Mouse (Mus musculus) thymus, adult 18-20 months (tissue): ENCODE measurements around the gene Ndufb10.
A peak's percentile ranks its signal among the peaks of the same experiment; 100 is the strongest.

Experiments used
- DNase-seq, 2 experiments: peaks; one replicate each; pipeline ENCODE4 v3.0.0; 2022; ENCODE audit warnings: mixed read lengths in 2 of 2

The Ndufb10 gene

DNA sequence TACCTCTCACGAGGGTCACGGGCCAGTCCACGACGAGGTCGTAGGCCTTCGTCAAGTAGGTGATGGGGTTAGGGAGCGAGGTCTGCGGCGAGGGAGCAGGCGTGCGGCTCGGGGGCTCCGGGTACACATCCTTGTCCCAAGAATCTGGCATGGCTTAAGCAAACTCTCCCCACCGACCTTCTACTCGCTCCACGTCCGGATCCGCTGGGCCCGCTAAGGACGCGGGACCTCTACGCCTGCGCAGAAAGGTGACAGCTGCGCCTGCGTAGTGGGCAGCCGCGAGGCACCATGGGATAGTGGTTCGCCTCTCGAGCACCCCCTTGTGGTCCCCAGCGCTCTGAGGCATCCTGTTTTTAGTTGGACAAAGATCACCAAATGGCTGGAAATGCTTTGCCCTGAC is at the start of gene Ndufb10:
Gene Ndufb10 (minus strand): TSS at position 295 of the 400 bp plus-strand sequence.
- DNase-seq: peak; percentile 85 to 87

DNA sequence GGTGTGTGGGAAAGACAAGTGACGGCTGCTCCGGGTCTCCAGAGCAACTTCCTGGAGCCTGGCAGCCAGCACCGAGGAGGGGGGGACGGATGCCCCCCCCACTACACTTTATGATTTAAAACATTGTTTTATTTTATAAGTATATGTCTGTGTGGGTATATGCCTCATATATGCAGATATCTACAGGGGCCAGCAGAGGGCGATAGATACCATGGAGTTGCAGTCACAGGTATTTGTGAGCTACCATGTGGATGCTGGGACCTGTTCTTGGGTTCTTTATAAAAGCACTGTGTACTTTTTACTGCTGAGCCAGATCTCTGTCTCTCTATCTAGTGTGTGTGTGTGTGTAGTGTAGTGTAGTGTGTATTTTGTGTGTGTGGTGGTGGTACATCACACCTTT is 49.0 kb upstream of the Ndufb10 start:
- no peak for DNase-seq

DNA sequence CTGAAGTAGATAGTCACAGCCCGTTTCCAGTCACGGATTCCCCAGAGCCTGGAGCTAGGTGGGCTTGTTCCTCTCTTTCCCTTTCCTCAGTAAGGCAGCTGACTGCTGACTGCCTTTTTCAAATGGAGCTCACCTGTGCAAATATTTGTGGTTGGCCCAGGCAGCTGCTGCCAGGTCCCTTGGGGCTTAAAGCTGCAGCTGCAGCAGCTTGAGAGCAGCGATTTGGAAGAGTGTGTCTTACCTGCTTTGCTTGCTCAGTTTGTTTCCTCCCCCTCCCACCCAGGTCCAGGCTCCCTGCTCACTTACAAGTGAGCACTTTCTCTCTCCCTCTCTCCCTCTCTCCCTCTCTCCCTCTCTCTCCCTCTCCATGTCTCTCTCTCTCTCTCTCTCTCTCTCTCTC is 44.9 kb upstream of the Ndufb10 start:
- DNase-seq: no peak

DNA sequence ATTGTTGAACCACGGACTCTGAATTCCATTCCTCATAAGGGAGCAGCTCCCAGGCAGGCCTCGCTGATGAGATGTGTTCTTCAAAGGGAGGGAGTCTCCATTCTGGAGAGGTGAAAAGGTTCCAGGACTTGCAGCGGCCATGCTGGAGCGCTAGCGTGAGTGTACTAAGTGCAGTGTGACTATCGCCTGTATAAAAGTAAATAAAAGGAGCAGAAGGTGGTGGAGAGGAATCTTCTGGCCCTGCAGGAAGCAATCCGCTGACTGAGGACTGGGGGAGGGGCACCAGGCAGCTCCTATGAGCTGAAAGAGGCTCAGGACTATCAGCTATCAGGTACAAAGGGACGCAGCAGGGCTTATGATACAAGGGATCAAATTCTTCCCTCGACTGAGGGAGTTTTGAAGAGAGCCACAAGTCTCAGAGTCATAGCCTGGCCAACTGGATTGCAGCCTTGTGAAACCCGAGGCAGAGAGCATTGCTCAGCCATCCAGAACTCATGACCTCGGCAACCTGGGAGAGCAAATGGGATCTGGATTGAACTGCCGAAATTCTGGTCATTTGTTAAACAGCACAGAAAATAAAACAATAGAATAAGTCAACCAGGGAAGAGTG is 42.1 kb upstream of the Ndufb10 start:
- no peak for DNase-seq

DNA sequence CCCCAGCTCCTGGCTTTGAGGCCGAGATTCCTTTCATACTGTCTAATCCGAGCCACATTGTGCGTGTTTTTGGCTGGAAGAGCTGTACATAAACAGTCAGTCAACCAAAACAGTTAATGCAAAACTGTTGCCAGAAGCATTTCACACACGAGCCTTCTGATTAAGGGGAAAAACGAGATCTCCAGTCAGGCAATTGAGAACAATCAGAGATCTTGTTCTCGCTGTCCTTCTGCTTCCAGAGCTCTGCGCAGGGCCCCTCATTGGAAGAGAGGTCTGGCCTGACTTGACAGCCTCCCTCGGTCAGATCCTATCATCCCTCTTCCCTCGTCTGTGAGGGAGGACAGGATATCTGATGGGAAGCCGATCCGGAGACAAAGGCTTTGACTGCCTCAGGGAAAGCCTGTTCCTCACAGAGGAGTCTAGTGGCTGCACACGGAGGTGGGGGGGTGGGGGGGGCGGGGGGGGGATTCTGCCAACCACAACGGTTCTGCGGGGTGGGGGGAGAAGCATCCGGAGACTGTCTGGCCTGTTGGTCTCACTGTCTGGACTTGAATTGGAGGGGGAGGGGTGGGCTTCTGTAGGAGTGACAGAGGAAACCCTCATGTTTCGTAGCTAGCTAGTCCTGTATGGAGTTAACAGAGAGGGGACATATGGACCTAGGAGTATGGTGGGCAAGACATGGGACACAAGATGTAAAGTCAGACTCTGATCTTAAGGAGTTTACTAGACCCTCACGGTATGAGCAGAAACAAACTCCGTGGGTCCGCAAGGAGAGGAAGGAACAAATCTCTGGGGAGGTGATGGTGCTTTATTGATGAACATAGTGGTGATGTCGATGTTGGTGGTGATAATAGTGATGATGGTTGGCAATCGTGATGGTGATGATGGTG is 41.0 kb upstream of the Ndufb10 start:
- DNase-seq: no peak

DNA sequence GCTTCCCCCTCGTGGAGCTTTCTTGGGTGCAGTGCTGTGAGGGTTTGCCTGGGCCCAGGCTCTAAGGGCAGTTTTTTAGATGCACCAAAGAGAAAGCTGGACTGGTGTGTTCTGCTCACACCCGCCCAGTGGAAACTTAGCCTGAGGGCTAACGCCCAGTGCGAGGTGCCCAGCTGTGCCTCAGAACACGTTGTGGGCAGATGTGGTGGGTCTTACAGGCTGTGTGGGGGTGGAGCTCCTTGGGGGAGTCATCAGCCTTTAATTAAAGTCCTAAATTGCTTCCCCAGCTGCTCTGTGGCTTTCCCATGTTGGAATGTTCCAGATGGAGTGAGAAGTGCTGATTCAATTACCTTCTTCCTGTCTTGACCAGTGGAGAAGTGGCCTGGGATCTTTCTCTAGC is 36.8 kb upstream of the Ndufb10 start:
- DNase-seq: no peak

DNA sequence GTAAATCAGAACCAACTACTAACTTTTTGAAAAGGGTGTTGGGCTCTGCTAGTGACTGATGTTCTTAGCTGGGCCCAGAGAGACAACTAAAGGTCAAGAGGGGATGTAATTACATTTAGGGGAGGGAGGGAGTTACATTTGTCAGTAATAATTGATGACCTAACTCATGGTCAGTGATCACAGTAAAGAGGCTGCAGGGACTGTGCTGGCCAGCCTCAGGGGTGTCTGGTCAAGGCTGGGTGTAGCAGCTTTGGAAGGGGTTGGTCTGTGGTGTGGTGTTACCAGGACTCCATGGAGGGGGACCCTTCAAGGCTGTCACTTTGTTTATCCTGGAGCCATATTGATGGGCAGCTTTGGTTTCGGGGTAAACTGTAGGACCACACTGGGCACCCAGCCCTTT is 33.1 kb upstream of the Ndufb10 start:
- DNase-seq: no peak

DNA sequence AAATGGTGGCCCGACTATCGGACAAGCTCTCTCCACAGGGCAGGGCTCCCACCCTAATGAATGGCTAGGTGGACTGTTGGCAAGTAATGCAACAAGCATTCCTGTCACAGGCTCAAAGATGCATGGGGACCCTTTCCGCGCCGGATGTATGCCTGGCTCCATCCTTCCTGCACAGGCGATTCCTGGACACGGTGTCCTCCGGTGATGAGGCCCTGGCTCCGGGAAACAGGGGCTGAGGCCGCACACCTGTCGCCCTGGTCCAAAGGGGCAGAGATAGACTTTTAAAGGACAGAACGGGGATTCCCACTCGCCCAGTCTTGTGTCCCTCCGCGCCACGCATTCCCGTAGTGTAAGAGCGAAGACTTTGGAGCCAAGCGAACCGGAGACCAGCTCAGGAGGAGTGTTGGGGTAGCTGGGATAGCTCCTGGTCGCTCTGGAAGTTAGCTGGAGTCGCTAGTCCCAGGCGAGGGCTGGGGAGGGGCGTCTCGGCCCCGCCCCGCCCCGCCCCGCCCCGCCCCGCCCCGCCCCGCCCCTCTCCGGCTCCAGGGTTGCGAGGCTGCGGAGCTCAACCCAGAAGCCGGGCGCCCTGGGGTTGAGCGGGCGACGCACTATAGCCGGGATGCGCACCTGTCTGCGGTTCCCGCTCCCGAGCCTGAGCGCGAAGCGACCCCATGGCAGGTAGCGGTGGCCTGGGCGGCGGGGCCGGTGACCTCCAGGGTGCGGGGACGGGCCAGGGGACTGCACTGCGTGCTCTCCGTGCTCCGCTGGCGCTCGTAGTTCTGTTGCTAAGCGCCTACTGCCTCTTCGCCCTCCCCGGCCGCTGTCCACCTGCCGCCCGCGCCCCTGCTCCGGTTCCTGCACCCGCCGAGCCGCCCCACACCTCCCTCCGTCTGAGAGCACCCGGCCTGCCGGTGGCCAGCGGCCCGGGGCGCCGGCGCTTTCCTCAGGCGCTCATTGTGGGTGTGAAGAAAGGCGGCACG is 28.4 kb upstream of the Ndufb10 start, which contains the start of gene Hs3st6:
Gene Hs3st6 (plus strand): TSS at position 574 of the 980 bp plus-strand sequence.
- DNase-seq: no peak

DNA sequence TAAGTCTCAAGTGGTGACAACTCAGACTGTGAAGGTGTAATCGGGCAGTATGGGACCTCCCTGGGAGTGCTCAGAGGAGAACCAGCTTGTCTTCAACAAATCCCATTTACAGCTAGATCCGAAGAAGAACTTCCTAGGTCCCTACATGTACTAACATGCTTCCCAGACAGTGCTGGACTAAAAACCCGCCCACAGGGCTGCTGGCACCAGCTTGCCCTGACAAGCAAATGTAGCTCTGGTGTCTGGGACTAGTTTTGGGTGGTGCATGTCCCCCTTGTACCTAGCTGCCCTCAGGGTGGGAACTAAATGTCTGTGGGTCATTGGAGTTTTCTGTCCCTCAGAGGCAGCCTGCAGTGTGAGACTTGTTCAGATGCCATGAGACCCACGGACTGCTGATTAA is 27.2 kb upstream of the Ndufb10 start:
- no peak for DNase-seq

DNA sequence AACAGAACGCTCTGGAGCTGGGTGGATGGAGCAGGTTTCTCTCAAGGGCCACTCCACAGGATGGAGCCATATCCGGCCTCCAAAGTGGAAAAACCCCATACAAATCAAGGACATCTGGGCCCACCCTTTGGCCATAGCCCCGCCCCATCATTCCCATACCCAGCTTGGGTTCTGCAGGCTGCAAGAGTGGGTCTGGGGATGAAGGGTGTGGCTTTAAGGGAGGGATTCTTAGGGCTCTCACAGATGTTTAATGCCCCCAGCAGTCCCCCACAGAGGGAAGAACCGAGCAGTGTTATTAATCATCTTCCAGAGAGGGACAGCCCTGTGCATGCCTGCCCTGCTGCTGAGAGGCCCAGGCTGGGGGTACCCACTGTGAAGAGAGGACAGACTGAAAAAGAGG is 22.7 kb upstream of the Ndufb10 start:
- no peak for DNase-seq

DNA sequence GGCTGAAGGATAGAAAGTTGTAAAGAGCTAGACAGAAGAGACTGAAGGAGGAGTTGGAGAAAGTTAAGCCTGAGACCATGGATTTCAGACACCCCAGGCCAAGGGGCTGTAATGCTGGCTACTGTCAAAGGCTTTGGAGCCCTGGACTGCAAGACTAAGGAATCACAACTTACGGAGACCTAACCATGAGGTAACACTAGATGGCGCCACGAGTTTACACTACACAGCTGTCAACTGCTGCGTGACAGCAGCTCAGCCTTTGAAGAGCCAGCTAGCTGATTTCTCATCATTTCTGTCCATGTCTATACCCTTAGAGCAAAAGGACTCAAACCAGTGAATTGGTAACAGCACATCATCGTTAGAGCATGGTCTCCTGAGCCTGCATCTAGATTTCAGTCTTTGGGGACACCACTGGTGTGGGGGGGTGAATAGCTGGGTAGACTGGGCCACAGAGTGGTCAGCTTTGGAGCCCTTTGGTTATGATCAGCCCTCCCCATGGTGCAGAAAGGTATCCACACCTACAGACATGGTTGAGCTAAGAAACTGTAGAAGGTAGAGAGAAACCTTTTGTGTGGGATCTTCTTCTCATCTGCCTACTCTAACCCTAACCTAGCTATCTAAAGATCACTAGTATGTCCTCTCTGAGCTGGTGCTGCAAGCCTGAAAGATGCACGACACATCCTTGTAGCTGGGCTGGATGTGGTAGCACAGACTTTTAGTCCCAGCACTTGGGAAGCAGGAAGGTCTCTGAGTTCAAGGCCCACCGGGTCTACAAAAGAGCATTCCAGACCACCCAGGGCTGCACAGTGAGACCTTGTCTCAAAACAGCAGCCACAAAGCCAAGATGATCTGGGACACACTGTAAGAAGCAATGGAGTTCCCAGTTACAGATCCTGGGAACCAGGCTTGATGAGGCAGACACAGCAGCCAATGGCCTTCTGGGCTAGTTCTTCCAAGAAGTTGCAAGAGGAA is 21.5 kb upstream of the Ndufb10 start:
- DNase-seq: peak; percentile 46 to 53

DNA sequence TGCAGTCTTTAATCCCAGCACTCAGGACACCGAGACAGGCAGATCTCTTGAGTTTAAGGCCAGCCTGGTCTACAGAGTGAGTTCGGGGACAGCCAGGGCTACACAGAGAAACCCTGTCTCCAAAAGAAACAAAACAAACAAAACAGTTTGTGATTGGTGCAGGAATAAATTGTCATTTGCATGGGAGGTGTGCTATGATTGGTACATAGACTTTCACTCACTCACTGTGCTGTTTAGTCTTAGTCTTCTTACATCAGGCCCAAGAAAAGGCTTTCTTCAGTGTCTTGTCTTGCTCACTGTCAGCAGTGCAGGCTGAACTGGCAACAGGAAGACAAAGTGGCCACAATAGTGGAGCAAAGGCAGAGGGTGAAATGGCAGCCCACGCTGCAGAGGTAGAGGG is 20.1 kb upstream of the Ndufb10 start:
- DNase-seq: no peak

DNA sequence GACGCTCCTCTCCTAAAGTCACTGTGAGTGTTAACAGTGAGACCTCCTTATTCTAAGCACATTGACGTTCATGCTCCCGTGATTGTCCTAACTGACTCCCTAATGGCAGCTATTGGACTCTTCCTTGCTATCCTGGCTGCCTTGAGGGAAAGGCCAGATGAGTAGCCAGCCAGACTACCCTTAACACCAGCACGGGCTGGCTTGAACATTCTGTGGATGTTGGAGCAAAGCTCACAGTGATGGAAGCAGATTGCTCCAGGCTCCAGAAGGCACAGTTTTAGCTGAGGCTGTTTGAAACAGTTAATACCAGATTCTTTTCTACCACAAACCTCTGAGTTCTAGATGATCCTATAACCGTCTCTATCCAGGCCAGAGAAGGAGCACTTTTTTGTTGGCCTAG is 19.6 kb upstream of the Ndufb10 start:
- DNase-seq: no peak

DNA sequence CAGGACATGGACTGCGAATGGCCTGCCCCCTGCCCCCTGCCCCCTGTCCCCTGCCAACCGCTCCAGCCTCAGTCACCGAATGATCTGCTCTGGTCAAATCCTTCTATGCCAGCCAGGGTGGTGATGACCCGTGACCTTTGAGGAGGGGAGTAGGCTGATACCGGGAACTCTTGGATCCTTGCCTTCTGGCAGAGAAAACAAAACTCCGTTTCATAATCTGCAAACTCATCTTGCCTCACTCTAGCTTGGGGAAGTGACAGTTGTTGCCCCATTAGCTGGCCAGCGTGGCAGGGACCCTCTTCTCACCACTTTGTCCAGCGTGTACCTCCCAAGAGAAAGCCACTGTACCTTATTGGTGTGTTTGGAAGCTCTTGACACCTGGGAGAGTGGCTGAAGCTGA is 18.0 kb upstream of the Ndufb10 start:
- DNase-seq: no peak

DNA sequence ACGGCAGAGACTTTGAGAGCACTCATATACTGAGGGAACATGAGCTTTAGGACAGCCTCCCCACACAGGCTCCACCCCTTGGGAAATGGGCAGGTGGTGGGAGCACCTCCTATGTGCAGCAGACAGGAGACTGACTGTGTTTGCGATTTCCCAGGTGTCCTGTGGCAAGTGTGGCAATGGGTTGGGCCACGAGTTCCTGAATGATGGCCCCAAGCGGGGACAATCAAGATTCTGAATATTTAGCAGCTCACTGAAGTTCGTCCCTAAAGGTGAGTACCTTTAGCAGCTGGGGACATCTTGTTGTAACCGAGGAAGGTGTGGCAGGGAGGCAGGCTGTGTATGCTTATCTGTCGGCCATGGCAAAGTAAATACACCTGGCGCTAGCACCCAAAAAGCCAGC is 15.6 kb upstream of the Ndufb10 start:
- DNase-seq: no peak

DNA sequence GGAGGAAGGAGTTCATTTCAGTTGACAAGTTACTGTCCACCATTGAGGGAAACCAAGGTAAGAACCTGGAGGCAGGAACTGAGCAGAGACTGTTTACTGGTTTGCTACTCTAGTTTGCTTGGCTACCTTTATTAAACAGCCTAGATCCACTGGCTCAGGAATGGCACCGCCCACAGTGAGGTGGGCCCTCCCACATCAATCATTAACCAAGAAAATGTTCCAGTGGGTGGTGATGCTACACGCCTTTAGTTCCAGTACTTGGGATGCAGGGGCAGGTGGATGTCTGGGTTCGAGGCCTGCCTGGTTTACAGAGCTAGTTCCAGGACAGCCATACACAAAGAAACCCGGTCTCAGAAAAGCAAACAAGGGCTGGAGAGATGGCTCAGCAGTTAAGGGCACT is 14.0 kb upstream of the Ndufb10 start:
- DNase-seq: no peak

DNA sequence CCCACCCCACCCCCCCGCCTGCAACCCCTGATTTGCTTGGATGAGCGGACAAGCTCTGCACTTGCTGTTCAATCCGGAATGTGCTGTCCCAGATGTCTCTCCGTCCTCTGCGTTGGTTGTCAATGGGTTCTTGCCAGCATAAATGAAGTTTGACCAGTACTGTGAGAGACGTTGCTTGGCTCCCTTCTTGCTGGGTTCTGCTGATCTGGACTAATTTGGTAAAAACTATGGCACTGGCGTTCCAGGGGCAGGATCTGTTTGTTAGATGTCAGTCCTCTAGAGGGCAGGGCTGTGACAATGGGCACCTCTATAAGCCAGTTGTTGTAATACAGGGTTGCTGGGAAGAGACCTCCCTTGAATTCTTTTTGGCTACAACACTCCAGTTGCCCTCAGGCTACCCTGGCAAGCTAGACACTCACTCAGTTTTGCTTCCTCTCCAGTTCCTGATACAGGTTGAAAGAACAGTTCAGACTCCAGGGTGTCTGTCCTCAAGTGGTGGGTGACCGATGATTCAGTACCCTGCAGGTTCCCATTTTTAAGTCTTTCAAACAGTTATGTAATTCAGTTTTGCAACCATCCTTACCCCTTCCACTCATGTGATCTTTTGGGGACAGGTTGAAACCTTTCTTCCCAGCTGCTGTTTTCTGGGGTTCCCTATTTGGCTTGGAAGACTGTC is 13.0 kb upstream of the Ndufb10 start:
- no peak for DNase-seq

DNA sequence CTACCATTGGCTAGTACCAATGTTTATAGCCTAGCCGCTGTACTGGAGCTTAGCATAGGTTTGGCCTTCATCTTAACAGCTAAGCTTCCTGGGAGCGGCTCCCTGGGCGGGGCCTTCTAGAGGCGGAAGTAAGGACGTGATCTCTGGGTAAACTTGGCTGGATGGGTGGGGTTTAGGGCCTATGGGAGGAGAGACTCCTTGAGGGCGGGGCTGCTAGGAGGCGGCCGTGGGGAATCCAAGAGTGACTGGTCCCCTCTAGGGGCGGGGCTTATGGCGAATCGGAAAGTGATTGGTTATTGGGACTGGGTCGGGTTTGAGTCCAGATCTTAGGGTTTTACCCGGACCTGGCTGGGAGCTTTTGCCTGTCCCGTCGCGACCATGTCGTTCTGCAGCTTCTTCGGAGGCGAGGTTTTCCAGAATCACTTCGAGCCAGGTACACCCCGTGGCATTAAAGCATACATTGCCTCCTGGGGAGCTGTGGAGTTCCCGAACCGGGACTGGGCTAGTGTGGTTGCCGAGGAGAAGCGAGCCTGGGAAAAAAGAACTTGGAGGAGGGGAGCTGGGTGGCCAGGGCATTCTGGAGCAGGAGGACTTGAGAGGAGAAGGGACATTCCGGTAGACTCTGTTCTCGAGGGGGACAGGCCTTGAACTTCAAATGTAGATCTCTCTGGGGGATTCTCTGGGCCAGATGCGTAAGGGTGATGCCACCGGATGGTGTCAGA is 12.2 kb upstream of the Ndufb10 start, which contains the start of gene Msrb1:
Gene Msrb1 (plus strand): TSS at position 313 of the 722 bp plus-strand sequence.
- DNase-seq: peak; percentile 93 to 97

DNA sequence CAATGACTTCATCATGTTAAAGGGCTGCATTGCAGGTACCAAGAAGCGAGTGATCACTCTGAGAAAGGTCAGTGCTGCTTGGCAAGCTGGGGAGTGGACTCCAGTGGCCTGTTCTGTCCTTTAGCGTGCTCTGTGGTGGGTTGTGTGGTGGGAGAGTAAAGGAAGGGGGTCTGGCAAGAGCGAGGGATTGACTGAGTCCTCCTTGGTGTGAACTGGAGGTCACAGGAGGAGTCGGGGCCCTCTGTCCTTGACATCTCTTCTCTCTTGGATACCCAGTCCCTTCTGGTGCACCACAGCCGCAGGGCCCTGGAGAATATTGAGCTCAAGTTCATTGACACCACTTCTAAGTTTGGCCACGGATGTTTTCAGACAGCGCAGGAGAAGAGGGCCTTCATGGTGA is 11.2 kb upstream of the Ndufb10 start:
- no peak for DNase-seq

DNA sequence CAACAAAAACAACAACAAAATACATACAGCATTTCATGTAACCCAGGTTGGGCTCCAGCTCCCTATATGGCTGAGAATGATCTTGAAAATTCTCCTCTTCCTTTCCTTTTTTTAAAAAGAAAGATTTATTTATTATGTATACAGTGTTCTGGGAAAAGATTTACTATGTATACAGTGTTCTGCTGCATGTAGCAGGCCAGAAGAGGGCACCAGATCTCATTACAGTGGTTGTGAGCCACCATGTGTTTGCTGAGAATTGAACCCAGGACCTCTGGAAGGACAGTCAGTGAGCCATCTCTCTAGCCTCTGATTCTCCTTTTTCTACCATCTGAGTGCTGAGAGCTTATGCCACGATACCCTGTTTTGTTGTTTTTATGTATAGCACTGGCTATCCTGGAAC is 10.2 kb upstream of the Ndufb10 start:
- no peak for DNase-seq
